Mouse (Mus musculus): ENCODE data around the gene Amy2a3. TPM values are rescaled to one million over a fixed set of nuclear protein-coding genes. Genes with fewer than 3 reads are reported as not detected.

Gene Amy2a3
- total RNA-seq (2023), result not detected in 4 replicates

GRCm38 (mm10) chr3:113323952-113324351 is at the start of gene Amy2a3:
TSS of gene Amy2a3 (minus strand) at chr3:113324052.

GRCm38 (mm10) chr3:113356558-113356957 is 32.7 kb upstream of the Amy2a3 start, which contains the start of gene Amy2a2:
TSS of gene Amy2a2 (minus strand) at chr3:113356658.

GRCm38 (mm10) chr3:113291349-113291748 is 32.5 kb downstream of the Amy2a3 start, which contains the start of gene Amy2a4:
TSS of gene Amy2a4 (minus strand) at chr3:113291449.

Other genes starting within 250 kb of the Amy2a3 start
- gene Amy2a5, start 65.2 kb downstream of the Amy2a3 start, total RNA-seq (2023), result 0.38 to 0.42 TPM (median 0.40 TPM) in 3 of 4 replicates, not detected in the other
- gene Amy2a4, start 32.6 kb downstream of the Amy2a3 start, total RNA-seq (2023), result not detected in 4 replicates
- gene Amy2a2, start 32.6 kb upstream of the Amy2a3 start, total RNA-seq (2023), result not detected in 4 replicates
- 0.75 to 1.2 TPM in 2 of 4 replicates, not detected in the others for gene Amy2a1, start 208.4 kb upstream of the Amy2a3 start, total RNA-seq (2023)

Measured in B cell, adult 62 days (primary cell).